Mouse (Mus musculus) heart, postnatal 0 days (tissue): Measurements from ENCODE around the gene Hspb6.

Experiments
- CTCF ChIP-seq: IDR thresholded peaks from 2 replicates; pipeline ENCODE4 v1.5.1; 2016; ENCODE audit warnings: antibody characterized with exemption, control low read depth, low read depth
- EP300 ChIP-seq: IDR thresholded peaks from 2 replicates; pipeline ENCODE4 v1.6.1; 2016; ENCODE audit warnings: antibody characterized with exemption, low read depth

- TF ChIP-seq CTCF = no peak
- no peak for TF ChIP-seq EP300
Measured at GRCm38 (mm10) chr7:30558656-30559442, 6.9 kb downstream of the Hspb6 start.
